In genomic region chr6:48022672-48023071, GRCm38 (mm10) we compare ENCODE assay signal across 18 mouse cellular contexts.
DNase-seq lines count a peak whose midpoint lies in the region.
"Had no signal": no experiment of that assay in that cellular context is flagged by ENCODE, and none has a peak within 500 bp of the region (broad histone marks: within the 10 kb centered on the region; RNA-seq: fewer than 3 reads in every experiment).

No protein-coding gene starts in this region.

- DNase-seq in brain, adult 2 months (ENCODE audit: low read depth, low spot score), result peak; percentile 85
- DNase-seq in cerebellum, adult 11 months, result peak; percentile 64
- peak; percentile 84 for DNase-seq in cerebellum, adult 9-10 months
- peak; percentile 75 to 79 for DNase-seq in cerebellum, postnatal 36 days
- no peak for DNase-seq in embryo, embryonic 10 days (ENCODE audit: low spot score)
- DNase-seq in T-cell, adult 2 months (ENCODE audit: low spot score), result no peak
- DNase-seq in MN1 (ENCODE audit: low spot score), result no peak
- DNase-seq: adrenal gland, adult 8-10 months; B cell, adult 2 months; gastrocnemius, postnatal 14 days; heart, adult 18-20 months; heart, postnatal 4 days; kidney, adult 11 months; kidney, postnatal 25 days; lung, postnatal 36 days; right cerebral cortex, postnatal 4 days; thymus, adult 2 months; thymus, postnatal 36 days had no signal

Comparison
In these comparisons a context has a peak if more than half of its experiments do, and no peak if none do; other contexts are left out.
1. DNase-seq: peak in brain, adult 2 months (single experiment), cerebellum, adult 11 months (single experiment), cerebellum, adult 9-10 months (single experiment) and cerebellum, postnatal 36 days (2 of 2); none in embryo, embryonic 10 days (single experiment), T-cell, adult 2 months (single experiment) and MN1 (single experiment).